Mouse (Mus musculus): Measurements from ENCODE around the gene Gtpbp2. TPM values are rescaled to one million over a fixed set of nuclear protein-coding genes. Genes with fewer than 3 reads are reported as not detected.

Gene Gtpbp2
- polyA plus RNA-seq, 1 experiment from 2014 or later: 37.9 TPM

- Histone ChIP-seq H3K9me3 (ENCODE audit: low read depth, low read length) (no peaks in the 10 kb centered on the region), H3K36me3 (ENCODE audit: insufficient read depth) (peaks cover 10% of the 10 kb centered on the region), H3K27me3 (ENCODE audit: insufficient read depth, low read length) (no peaks in the 10 kb centered on the region), H3K4me3 (ENCODE audit: low read depth, low read length) (no peak overlapping the region), H3K27ac (ENCODE audit: low read depth) (0 out of 2 replicates have a peak overlapping the region, but pooled peaks have one; percentile 32), H3K4me2 (no peak overlapping the region; the same call in 1 of the 2 replicates), H3K4me1 (ENCODE audit: insufficient read depth) (no peaks in the 10 kb centered on the region), H3K9ac (no peak overlapping the region)
- ATAC-seq (ENCODE audit: insufficient read depth): no peak
- TF ChIP-seq CTCF (IDR thresholded peaks at IDR 0.05; ENCODE audit: low read depth): no peak
- 88% methylated on average over 3 of the region's 3 CpGs for WGBS
- DNase-seq: no peak
Measured at GRCm38 (mm10) chr17:46154336-46154735, 6.5 kb upstream of the Gtpbp2 start.

DNA sequence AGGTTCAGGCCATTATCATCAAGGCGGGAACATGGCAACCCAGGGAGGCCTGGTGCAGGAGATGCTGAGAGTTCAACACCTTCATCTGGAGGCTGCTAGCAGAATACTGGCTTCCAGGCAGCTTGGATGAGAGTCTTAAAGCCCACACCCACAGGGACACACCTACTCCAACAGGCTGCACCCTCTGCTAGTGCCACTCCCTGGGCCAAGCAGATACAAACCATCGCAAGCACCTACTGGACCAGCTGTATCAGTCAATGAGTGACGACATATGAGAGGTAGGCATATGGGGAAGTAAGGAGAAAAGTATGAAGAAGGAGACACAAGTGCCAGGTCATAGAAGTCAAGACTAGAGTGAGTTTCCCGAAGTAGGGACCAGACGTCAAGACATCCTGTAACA, 4.2 kb upstream of the Gtpbp2 start:
- DNase-seq: no peak
- Histone ChIP-seq H3K4me1 (ENCODE audit: insufficient read depth) (peaks cover under 1% of the 10 kb centered on the region; the same call in 1 of the 2 replicates), H3K27me3 (ENCODE audit: insufficient read depth, low read length) (no peaks in the 10 kb centered on the region), H3K27ac (ENCODE audit: low read depth) (no peak overlapping the region), H3K9ac (no peak overlapping the region), H3K4me2 (no peak overlapping the region), H3K36me3 (ENCODE audit: insufficient read depth) (peaks cover under 1% of the 10 kb centered on the region; the same call in 1 of the 2 replicates), H3K9me3 (ENCODE audit: low read depth, low read length) (no peaks in the 10 kb centered on the region), H3K4me3 (ENCODE audit: low read depth, low read length) (no peak overlapping the region)
- ATAC-seq (ENCODE audit: insufficient read depth): no peak
- no peak for TF ChIP-seq CTCF (IDR thresholded peaks at IDR 0.05; ENCODE audit: low read depth)
- 71% methylated on average over 5 of the region's 5 CpGs for WGBS

DNA sequence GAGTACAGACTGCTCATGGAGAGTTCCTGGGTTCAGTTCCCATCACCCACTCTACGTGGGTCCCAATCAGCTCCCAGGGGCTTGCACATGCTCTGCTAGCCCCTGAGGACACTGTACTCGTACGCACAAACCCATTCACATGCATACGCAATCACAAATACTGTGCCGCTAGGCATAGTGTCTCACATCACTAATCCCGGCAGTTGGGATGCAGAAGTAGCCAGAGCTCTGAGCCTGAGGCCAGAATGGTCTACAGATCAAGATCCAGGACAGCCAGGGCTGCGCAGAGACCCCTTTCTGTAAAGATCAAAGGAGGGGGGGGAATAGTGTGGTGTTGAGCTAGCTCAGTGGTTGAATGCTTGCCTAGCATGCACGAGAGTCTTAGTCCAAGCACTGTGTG, 3.7 kb upstream of the Gtpbp2 start:
- no peak overlapping the region for H3K27ac ChIP-seq (ENCODE audit: low read depth)
- ATAC-seq (ENCODE audit: insufficient read depth) (no peak), DNase-seq (no peak)
- H3K9me3 ChIP-seq (ENCODE audit: low read depth, low read length): no peaks in the 10 kb centered on the region
- H3K36me3 ChIP-seq (ENCODE audit: insufficient read depth): no peaks in the 10 kb centered on the region
- no peak for TF ChIP-seq CTCF (IDR thresholded peaks at IDR 0.05; ENCODE audit: low read depth)
- 86% methylated on average over 8 of the region's 8 CpGs for WGBS
- H3K4me2 ChIP-seq: no peak overlapping the region
- H3K9ac ChIP-seq: no peak overlapping the region
- H3K4me3 ChIP-seq (ENCODE audit: low read depth, low read length): no peak overlapping the region
- H3K27me3 ChIP-seq (ENCODE audit: insufficient read depth, low read length): no peaks in the 10 kb centered on the region
- peaks cover 5% of the 10 kb centered on the region; the same call in 1 of the 2 replicates for H3K4me1 ChIP-seq (ENCODE audit: insufficient read depth)

DNA sequence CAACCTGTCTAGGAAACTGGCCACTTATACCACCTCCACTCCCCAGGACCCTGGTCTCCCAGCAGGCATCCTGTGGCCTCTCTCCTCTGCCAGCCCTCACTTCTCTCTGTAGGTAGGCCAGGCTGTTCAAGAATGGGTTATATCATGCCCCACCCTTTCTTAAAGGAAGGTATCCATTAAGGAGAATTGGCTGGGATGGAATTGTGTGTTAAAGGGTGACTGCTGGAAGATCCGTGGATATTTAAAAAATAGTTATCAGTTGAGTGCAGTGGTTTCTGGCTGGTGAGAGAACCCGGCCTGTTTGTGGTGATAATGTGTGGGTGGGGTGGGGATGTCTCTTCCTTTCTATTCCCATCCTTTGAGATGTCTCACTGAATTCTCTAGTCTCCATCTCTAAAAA, 1.6 kb upstream of the Gtpbp2 start:
- peaks cover 2% of the 10 kb centered on the region for H3K36me3 ChIP-seq (ENCODE audit: insufficient read depth)
- no peak for TF ChIP-seq CTCF (IDR thresholded peaks at IDR 0.05; ENCODE audit: low read depth)
- WGBS: 55% methylated on average over 2 of the region's 2 CpGs
- no peak overlapping the region for H3K4me3 ChIP-seq (ENCODE audit: low read depth, low read length)
- H3K4me2 ChIP-seq: peak overlapping the region; percentile 94
- no peaks in the 10 kb centered on the region for H3K27me3 ChIP-seq (ENCODE audit: insufficient read depth, low read length)
- H3K4me1 ChIP-seq (ENCODE audit: insufficient read depth): peaks cover 17% of the 10 kb centered on the region; the same call in 1 of the 2 replicates
- ATAC-seq (ENCODE audit: insufficient read depth) (no peak), DNase-seq (no peak)
- H3K27ac ChIP-seq (ENCODE audit: low read depth): peak overlapping the region; percentile 92; the same call in 1 of the 2 replicates
- H3K9me3 ChIP-seq (ENCODE audit: low read depth, low read length): no peaks in the 10 kb centered on the region
- no peak overlapping the region for H3K9ac ChIP-seq

GRCm38 (mm10) chr17:46160090-46160662, 656 bp upstream of the Gtpbp2 start:
- H3K9me3 ChIP-seq (ENCODE audit: low read depth, low read length): no peaks in the 10 kb centered on the region
- H3K27me3 ChIP-seq (ENCODE audit: insufficient read depth, low read length): no peaks in the 10 kb centered on the region
- ATAC-seq (ENCODE audit: insufficient read depth) (peak; percentile 79), DNase-seq (peak; percentile 98)
- TF ChIP-seq CTCF (IDR thresholded peaks at IDR 0.05; ENCODE audit: low read depth): peak; percentile 68
- peak overlapping the region; percentile 45 for H3K9ac ChIP-seq
- H3K27ac ChIP-seq (ENCODE audit: low read depth): peak overlapping the region; percentile 92
- WGBS: 0% methylated on average over 16 of the region's 16 CpGs
- peak overlapping the region; percentile 94 for H3K4me2 ChIP-seq
- peaks cover 12% of the 10 kb centered on the region for H3K36me3 ChIP-seq (ENCODE audit: insufficient read depth)
- H3K4me1 ChIP-seq (ENCODE audit: insufficient read depth): peaks cover 17% of the 10 kb centered on the region; the same call in 1 of the 2 replicates
- peak overlapping the region; percentile 81 for H3K4me3 ChIP-seq (ENCODE audit: low read depth, low read length)

DNA sequence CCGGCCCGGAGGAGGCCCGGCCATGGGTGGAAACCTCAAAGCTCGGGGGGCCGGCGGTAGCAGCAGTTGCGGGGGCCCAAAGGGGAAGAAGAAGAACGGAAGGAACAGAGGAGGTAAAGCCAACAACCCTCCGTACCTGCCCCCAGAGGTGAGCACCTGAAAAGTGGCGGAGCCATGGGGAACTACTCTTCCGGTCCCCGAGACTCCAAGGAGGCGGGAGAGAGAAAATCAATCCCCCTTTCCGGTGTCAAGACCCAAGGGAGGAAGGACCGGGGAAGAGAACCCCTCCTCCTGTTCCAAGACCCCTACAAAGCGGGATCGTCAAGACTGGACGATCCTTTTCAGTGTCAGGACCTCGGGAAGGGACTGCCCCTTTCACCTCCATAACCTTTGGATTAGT, 347 bp downstream of the Gtpbp2 start:
- H3K4me2 ChIP-seq: peak overlapping the region; percentile 94
- peak overlapping the region; percentile 78; the same call in 1 of the 2 replicates for H3K27ac ChIP-seq (ENCODE audit: low read depth)
- H3K9me3 ChIP-seq (ENCODE audit: low read depth, low read length): no peaks in the 10 kb centered on the region
- DNase-seq (peak; percentile 70), ATAC-seq (ENCODE audit: insufficient read depth) (peak; percentile 17)
- peaks cover 17% of the 10 kb centered on the region; the same call in 1 of the 2 replicates for H3K4me1 ChIP-seq (ENCODE audit: insufficient read depth)
- H3K27me3 ChIP-seq (ENCODE audit: insufficient read depth, low read length): no peaks in the 10 kb centered on the region
- H3K36me3 ChIP-seq (ENCODE audit: insufficient read depth): peaks cover 22% of the 10 kb centered on the region
- WGBS: under 1% methylated on average over 19 of the region's 19 CpGs
- peak overlapping the region; percentile 81 for H3K4me3 ChIP-seq (ENCODE audit: low read depth, low read length)
- TF ChIP-seq CTCF (IDR thresholded peaks at IDR 0.05; ENCODE audit: low read depth): no peak
- H3K9ac ChIP-seq: peak overlapping the region; percentile 84

DNA sequence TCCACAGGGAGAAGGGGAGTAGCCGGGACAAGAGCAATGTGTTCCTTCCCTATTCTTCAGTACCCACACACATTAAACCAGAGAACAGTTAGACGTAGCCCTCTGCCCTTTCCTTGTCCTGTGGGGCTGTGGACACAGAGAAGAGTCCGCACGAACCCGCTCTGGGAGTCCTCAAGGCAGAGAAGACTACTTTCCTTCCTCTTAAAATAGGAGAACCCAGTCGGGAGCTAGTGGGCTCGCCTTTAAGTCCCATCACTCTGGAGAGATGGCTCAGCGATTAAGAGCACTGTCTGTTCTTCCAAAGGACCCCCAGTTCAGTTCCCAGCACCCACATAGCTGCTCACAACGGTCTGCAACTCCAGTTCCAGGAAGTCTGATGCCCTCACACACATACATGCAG, 878 bp downstream of the Gtpbp2 start:
- TF ChIP-seq CTCF (IDR thresholded peaks at IDR 0.05; ENCODE audit: low read depth): no peak
- WGBS: 43% methylated on average over 9 of the region's 9 CpGs
- no peaks in the 10 kb centered on the region for H3K9me3 ChIP-seq (ENCODE audit: low read depth, low read length)

More for the DNA sequence above, 878 bp downstream of the Gtpbp2 start:
- peak overlapping the region; percentile 81 for H3K4me3 ChIP-seq (ENCODE audit: low read depth, low read length)
- H3K4me2 ChIP-seq: peak overlapping the region; percentile 94
- no peak for ATAC-seq (ENCODE audit: insufficient read depth)
- no peak for DNase-seq
- no peak overlapping the region; the same call in 1 of the 2 replicates for H3K27ac ChIP-seq (ENCODE audit: low read depth)
- no peaks in the 10 kb centered on the region for H3K27me3 ChIP-seq (ENCODE audit: insufficient read depth, low read length)
- peaks cover 27% of the 10 kb centered on the region for H3K36me3 ChIP-seq (ENCODE audit: insufficient read depth)
- peak overlapping the region; percentile 84 for H3K9ac ChIP-seq
- peaks cover 17% of the 10 kb centered on the region; the same call in 1 of the 2 replicates for H3K4me1 ChIP-seq (ENCODE audit: insufficient read depth)

Measured in lung, embryonic 14.5 days (tissue).